Mouse (Mus musculus) embryonic fibroblast, embryonic 13.5 days (primary cell): Measurements from ENCODE around the gene Zfp366.

Source experiments
- CTCF ChIP-seq: IDR thresholded peaks from 2 replicates; pipeline ENCODE4 v1.5.1; 2011; ENCODE audit warnings: mild to moderate bottlenecking, control low read depth, low read length, moderate library complexity, borderline replicate concordance; ENCODE audit not compliant: insufficient read depth
- POLR2A ChIP-seq: IDR thresholded peaks from 2 replicates; pipeline ENCODE4 v1.6.1; 2011; ENCODE audit warnings: low read depth, mild to moderate bottlenecking, control low read depth, low read length, moderate library complexity

GRCm38 (mm10) chr13:99287207-99287606 is 102.6 kb downstream of the Zfp366 start:
- no peak for TF ChIP-seq CTCF
- TF ChIP-seq POLR2A: no peak
